ENCODE assay signal across 15 mouse cellular contexts in the genomic region with DNA sequence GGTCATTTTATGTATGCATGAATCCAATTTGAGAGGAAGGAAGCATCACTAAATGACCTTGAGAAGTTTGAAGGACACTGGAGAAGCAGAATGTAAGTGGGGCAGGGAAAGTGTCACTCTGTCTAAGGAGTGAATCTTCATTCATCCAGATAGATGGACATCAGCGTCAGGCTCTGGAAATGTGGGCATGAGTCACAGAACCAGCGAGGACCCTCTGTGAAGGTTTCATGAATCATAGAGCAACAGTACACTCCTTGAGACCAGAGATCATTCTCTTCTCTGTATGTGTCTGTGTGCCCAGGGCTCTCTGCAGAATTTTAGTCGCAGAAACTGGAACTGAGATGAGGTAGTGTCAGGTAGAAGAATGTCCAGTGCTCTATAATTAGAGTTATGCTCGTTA.
"Had no signal": no experiment of that assay in that cellular context is flagged by ENCODE, and none has a peak within 500 bp of the region (broad histone marks: within the 10 kb centered on the region; RNA-seq: fewer than 3 reads in every experiment).

No protein-coding gene starts in this region.

- H3K4me1 ChIP-seq: liver, embryonic 13.5 days had no signal

- H3K36me3 ChIP-seq: kidney, embryonic 15.5 days; liver, embryonic 13.5 days had no signal

- H3K9me3 ChIP-seq: kidney, embryonic 15.5 days; liver, embryonic 13.5 days had no signal

- H3K27me3 ChIP-seq: liver, embryonic 13.5 days had no signal

- DNase-seq: kidney, postnatal 10 days; kidney, postnatal 36 days; layer of hippocampus, postnatal 36 days; liver, embryonic 13.5 days; lung, adult 2 months; lung, postnatal 14 days; lung, postnatal 4 days; midbrain, embryonic 14.5 days; thymus, adult 2 months; thymus, postnatal 14 days; thymus, postnatal 4 days had no signal

- H3K9ac ChIP-seq: kidney, embryonic 15.5 days; liver, embryonic 13.5 days had no signal

- H3K27ac ChIP-seq: kidney, embryonic 15.5 days; left cerebral cortex, adult 2 months; liver, embryonic 13.5 days; stomach, postnatal 0 days had no signal

- H3K4me2 ChIP-seq: liver, embryonic 13.5 days; midbrain, embryonic 11.5 days had no signal

- H3K4me3 ChIP-seq: kidney, embryonic 15.5 days; left cerebral cortex, adult 2 months; liver, embryonic 13.5 days had no signal
